Mouse (Mus musculus): ENCODE measurements around the gene Cabp1.

Gene Cabp1

GRCm38 (mm10) chr5:115140726-115141125 lies 53.5 kb downstream of the Cabp1 start:
- ChIA-PET POLR2A (interaction anchor here in 3 of 4 experiments (0.8 to 20.5 kb wide), 8 partner anchors 11 to 63 kb away, joined by 3 to 367 read pairs (median 6); partner anchors contain the start of gene Mlec (in 2 of the 3)), CTCF (no interaction called here)

GRCm38 (mm10) chr5:115139124-115139523 lies 55.1 kb downstream of the Cabp1 start:
- ChIA-PET CTCF (interaction anchor here in 1 of 4 experiments (0.6 kb wide), 1 partner anchor 50 kb away, joined by 3 read pairs; no protein-coding TSS in a partner anchor), POLR2A (interaction anchor here in 3 of 4 experiments (0.6 to 20.5 kb wide), 6 partner anchors 14 to 97 kb away, joined by 3 to 367 read pairs (median 6); partner anchors contain the start of gene Mlec (in 2 of the 3))

GRCm38 (mm10) chr5:115134234-115135165 lies 59.7 kb downstream of the Cabp1 start, which contains the start of gene Unc119b:
Gene Unc119b, minus strand, starts transcription at chr5:115134975.
- POLR2A ChIA-PET, result interaction anchor here (0.6 to 20.5 kb wide), 68 partner anchors 7 to 961 kb away, joined by 3 to 367 read pairs (median 4); partner anchors contain the start of genes Acads (in 3 of the 4), Mlec (in 3 of the 4), 2210016L21Rik (in 1 of the 4) and Dynll1 (in 1 of the 4)

GRCm38 (mm10) chr5:115133358-115134066 lies 60.7 kb downstream of the Cabp1 start:
- POLR2A ChIA-PET, result interaction anchor here in 3 of 4 experiments (0.6 to 20.5 kb wide), 24 partner anchors 8 to 381 kb away, joined by 3 to 367 read pairs (median 8); partner anchors contain the start of genes Acads (in 2 of the 3) and Mlec (in 2 of the 3)
- CTCF ChIA-PET, result interaction anchor here in 3 of 4 experiments (0.7 to 2.8 kb wide), 4 partner anchors 8 to 33 kb away, joined by 3 to 13 read pairs (median 9); no protein-coding TSS in a partner anchor

More at GRCm38 (mm10) chr5:115134234-115135165, 59.7 kb downstream of the Cabp1 start, which contains the start of gene Unc119b:
- CTCF ChIA-PET, result interaction anchor here (0.6 to 3.4 kb wide), 34 partner anchors 9 to 1360 kb away, joined by 3 to 14 read pairs (median 4); partner anchors contain the start of gene Cabp1 (in 1 of the 4)

GRCm38 (mm10) chr5:115132465-115132864 lies 61.7 kb downstream of the Cabp1 start:
- ChIA-PET CTCF (interaction anchor here in 2 of 4 experiments (0.6 to 0.8 kb wide), 3 partner anchors 21 to 305 kb away, joined by 3 to 4 read pairs (median 3); no protein-coding TSS in a partner anchor), POLR2A (interaction anchor here in 2 of 4 experiments (0.7 to 20.5 kb wide), 9 partner anchors 11 to 176 kb away, joined by 3 to 367 read pairs (median 4); partner anchors contain the start of genes Mlec (in 2 of the 2) and Acads (in 1 of the 2))

GRCm38 (mm10) chr5:115129328-115129727 lies 64.9 kb downstream of the Cabp1 start:
- ChIA-PET CTCF (no interaction called here), POLR2A (interaction anchor here in 2 of 4 experiments (0.9 to 20.5 kb wide), 3 partner anchors 13 to 27 kb away, joined by 3 to 367 read pairs (median 3); partner anchors contain the start of gene Mlec (in 1 of the 2))

- POLR2A ChIA-PET, result interaction anchor here in 3 of 4 experiments (0.5 to 3.3 kb wide), 9 partner anchors 8 to 363 kb away, joined by 3 to 19 read pairs (median 3); no protein-coding TSS in a partner anchor
Measured at GRCm38 (mm10) chr5:115127421-115128179, 66.6 kb downstream of the Cabp1 start.

GRCm38 (mm10) chr5:115126578-115127312 lies 67.4 kb downstream of the Cabp1 start:
- ChIA-PET CTCF (interaction anchor here in 3 of 4 experiments (0.6 to 2.3 kb wide), 9 partner anchors 9 to 148 kb away, joined by 3 to 14 read pairs (median 5); partner anchors contain the start of gene Mlec (in 1 of the 3)), POLR2A (interaction anchor here in 3 of 4 experiments (0.6 to 3.3 kb wide), 15 partner anchors 8 to 364 kb away, joined by 3 to 23 read pairs (median 3); partner anchors contain the start of genes Cabp1 (in 1 of the 3), Mlec (in 1 of the 3) and Unc119b (in 1 of the 3))

More at GRCm38 (mm10) chr5:115127421-115128179, 66.6 kb downstream of the Cabp1 start:
- CTCF ChIA-PET, result interaction anchor here in 2 of 4 experiments (0.7 to 2.2 kb wide), 4 partner anchors 10 to 38 kb away, joined by 3 to 7 read pairs (median 6); partner anchors contain the start of gene Mlec (in 1 of the 2)

- ChIA-PET CTCF (interaction anchor here (0.5 to 2.3 kb wide), 58 partner anchors 9 to 1438 kb away, joined by 3 to 24 read pairs (median 4); partner anchors contain the start of genes Unc119b (in 4 of the 4), Mlec (in 2 of the 4), Cabp1 (in 1 of the 4) and Pop5 (in 1 of the 4)), POLR2A (interaction anchor here (0.7 to 3.3 kb wide), 42 partner anchors 9 to 372 kb away, joined by 3 to 23 read pairs (median 4); partner anchors contain the start of genes Unc119b (in 3 of the 4), Pop5 (in 2 of the 4), Rnf10 (in 2 of the 4) and Hnf1a (in 1 of the 4))
Measured at GRCm38 (mm10) chr5:115125211-115125871, 68.8 kb downstream of the Cabp1 start.

GRCm38 (mm10) chr5:115124690-115125089 lies 69.5 kb downstream of the Cabp1 start:
- POLR2A ChIA-PET, result interaction anchor here (0.7 to 3.3 kb wide), 39 partner anchors 10 to 372 kb away, joined by 3 to 23 read pairs (median 4); partner anchors contain the start of genes Unc119b (in 3 of the 4), Pop5 (in 2 of the 4), Rnf10 (in 2 of the 4) and Hnf1a (in 1 of the 4)

GRCm38 (mm10) chr5:115120978-115121377 lies 73.2 kb downstream of the Cabp1 start:
- ChIA-PET CTCF (interaction anchor here in 2 of 4 experiments (0.6 to 0.8 kb wide), 2 partner anchors 40 to 499 kb away, joined by 4 to 5 read pairs; no protein-coding TSS in a partner anchor), POLR2A (interaction anchor here in 3 of 4 experiments (0.6 to 5.4 kb wide), 11 partner anchors 9 to 1944 kb away, joined by 3 to 30 read pairs (median 4); partner anchors contain the start of gene Unc119b (in 2 of the 3))

More at GRCm38 (mm10) chr5:115124690-115125089, 69.5 kb downstream of the Cabp1 start:
- CTCF ChIA-PET, result interaction anchor here (0.5 to 2.3 kb wide), 55 partner anchors 9 to 1439 kb away, joined by 3 to 18 read pairs (median 4); partner anchors contain the start of genes Unc119b (in 4 of the 4), Cabp1 (in 1 of the 4), Mlec (in 1 of the 4) and Pop5 (in 1 of the 4)

- CTCF ChIA-PET, result interaction anchor here (0.5 to 4.0 kb wide), 19 partner anchors 9 to 480 kb away, joined by 3 to 21 read pairs (median 4); partner anchors contain the start of genes Pop5 (in 1 of the 4) and Unc119b (in 1 of the 4)
- POLR2A ChIA-PET, result interaction anchor here (0.5 to 5.4 kb wide), 53 partner anchors 9 to 391 kb away, joined by 3 to 38 read pairs (median 3); partner anchors contain the start of genes Unc119b (in 3 of the 4), Mlec (in 2 of the 4), Dynll1 (in 1 of the 4) and Pop5 (in 1 of the 4)
Measured at GRCm38 (mm10) chr5:115118961-115119570, 75.1 kb downstream of the Cabp1 start, which contains the start of gene Acads. Gene Acads, minus strand, starts transcription at chr5:115119346.
